Mouse (Mus musculus): Measurements from ENCODE around the gene 1700001J03Rik.

- TF ChIP-seq CTCF (IDR thresholded peaks at IDR 0.05 in 2 of 3, conservative IDR thresholded peaks at IDR 0.05 in 1 of 3; ENCODE audit: control insufficient read depth in 1 of 3, insufficient read depth in 1 of 3, low read depth in 2 of 3, low read length in 3 of 3, poor library complexity in 1 of 3, severe bottlenecking in 1 of 3) (no peak), POLR2AphosphoS2 (IDR thresholded peaks at IDR 0.05; ENCODE audit: low read length) (no peak), ETS1 (IDR thresholded peaks at IDR 0.05; ENCODE audit: low read depth, low read length) (no peak), BHLHE40 (IDR thresholded peaks at IDR 0.05; ENCODE audit: borderline replicate concordance, low read depth, low read length) (no peak), EP300 (IDR thresholded peaks at IDR 0.05; ENCODE audit: low read depth in 1 of 2, low read length in 2 of 2) (no peak), ZNF384 (IDR thresholded peaks at IDR 0.05; ENCODE audit: low read depth, low read length) (no peak)
Observed at GRCm38 (mm10) chr5:146205537-146205936, 20.4 kb upstream of the 1700001J03Rik start.
